Mouse (Mus musculus): Measurements from ENCODE around the gene Wrap73.

Wrap73 gene

DNA sequence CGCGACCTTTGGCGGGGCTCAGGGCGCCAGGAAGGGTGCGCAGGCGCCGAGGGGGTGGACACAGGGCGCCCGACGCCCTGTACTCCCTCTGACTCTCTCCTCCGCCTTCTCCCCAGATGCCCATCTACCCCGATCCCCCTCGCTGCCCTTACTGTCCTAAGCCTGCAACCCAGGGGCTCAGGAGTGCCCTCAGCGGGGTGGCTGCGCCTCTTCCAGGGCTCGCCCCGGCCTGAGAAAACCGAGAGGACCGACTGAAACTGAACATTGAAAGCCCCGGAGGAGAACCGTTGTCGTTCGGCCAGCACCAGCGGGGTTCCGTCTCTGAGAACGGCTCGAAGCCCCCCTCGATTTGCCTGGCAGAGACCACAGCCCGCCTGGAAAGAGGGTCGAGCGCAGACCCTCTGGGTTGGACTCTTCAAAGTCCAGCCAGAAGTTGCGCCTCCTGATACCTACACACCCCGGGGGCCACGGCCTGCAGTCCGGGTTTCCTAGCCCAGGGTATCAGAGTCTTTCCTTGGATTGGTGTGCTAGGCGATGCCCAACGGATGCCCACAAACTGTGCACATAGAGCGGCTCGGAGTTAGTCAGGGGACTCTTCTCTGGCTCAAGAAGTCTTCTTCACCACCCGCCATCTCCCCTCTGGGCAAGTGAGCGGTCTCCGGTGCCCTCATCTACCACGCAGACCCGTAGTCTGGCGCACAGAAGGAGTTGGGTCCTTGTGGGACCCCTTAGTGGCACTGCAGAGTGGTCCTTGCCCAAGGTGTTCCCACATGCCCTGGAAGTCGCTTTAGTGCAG is 1.8 kb upstream of the Wrap73 start:
- DNase-seq = no peak

DNA sequence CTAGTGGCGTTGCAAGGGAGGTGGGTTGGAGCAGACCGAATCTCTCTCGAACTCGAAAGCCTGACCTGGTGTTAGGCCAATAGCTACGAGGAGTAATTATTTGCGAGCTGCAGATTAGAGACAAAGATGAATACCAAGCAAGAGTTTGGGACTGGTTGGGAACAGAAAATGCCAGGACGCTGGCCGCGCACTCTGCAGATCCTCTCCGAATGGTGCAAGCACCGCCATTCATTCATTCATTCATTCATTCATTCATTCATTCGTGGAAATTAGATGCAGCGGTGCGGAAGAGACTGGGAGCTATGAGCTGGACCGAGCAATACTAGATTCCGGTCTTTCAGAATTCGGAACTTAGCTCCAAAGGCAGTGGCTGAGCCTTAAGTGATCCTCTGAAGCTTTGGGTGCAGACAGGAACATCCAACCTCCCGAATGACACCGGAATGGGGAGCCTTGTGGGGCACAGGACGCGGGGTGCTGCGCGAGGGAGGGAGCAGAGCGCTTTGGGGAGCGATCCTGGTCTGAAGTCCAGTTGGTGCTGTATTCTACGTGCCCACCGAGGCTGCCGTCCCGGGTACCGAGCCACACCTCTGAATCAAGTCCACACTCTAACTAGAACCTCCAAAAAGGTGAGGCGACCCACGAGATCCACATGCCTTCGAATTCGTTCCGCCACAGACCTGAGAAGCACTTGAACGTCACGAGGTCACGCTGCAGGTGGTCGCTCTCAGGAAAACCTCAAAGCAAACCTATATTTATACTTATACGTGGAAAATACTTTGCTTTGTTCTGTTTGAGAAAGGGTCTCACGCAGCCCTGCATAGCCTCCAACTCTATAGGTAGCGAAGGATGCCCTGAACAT is 934 bp upstream of the Wrap73 start:
- no peak for DNase-seq

DNA sequence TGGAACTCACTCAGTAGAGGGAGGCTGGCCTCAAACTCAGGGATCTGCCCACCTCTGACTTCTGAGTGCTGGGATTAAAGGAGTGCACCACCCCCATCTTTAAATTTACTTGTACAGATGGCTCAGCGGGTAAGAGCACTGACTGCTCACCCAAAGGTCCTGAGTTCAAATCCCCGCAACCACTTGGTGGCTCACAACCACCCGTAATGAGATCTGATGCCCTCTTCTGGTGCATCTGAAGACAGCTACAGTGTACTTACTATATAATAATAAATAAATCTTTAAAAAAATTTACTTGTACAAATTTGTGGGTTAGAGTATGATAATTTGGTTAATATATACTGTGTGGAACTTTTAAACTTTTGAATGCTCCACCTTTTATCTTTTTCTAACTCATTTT is 2.5 kb downstream of the Wrap73 start:
- no peak for DNase-seq

DNA sequence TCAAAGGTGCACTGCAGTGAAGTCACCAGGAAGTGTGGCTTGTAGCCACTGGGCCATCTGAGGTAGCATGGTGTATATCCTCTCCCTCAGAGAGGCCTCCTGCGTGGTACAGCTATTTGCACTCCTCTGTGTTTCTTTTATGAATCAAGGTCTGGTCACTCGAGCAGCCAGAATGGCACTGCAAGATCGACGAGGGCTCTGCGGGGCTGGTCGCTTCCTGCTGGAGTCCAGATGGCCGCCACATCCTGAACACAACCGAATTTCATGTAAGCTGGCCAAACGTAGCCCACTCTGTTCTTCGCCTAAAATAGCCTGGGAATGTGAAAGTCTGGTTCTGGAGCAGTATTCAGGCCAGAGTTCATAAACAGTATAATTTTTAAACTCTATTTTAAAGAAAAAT is 4.2 kb downstream of the Wrap73 start:
- no peak for DNase-seq

DNA sequence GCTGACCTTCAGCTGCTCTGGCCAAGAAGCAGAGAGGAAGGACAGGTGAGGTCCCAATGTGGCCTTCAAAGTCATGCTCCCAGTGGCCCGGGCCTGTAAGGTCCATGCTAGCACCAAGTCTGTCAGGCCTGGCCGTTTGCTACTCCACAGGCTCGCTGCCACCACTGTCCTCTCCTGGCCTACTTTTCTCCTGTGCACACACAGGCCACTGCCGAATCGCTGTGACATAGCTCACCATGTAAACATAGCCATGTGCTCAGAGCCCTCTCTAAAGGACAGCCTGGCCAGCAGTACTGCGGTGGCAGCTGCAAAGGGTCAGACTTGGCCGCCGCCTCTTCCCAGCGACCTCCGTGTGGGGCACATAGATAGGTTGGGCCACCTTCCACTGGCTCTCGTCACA is 11.9 kb downstream of the Wrap73 start:
- DNase-seq = no peak

DNA sequence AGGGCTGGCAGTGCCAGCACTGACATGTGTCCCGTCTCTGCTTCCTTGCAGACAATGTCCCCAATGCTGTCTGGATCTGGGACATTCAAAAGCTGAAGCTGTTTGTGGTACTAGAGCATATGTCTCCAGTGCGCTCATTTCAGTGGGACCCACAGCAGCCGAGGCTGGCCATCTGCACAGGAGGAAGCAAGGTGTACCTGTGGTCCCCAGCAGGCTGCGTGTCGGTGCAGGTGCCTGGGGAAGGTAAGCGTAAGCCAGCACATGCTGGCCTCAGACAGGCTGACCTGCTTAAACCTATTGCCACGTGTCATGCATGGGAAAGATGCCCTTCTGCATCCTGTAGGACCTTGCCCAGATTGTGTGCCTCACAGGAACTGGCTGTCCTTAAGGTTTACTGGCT is 13.9 kb downstream of the Wrap73 start:
- no peak for DNase-seq

DNA sequence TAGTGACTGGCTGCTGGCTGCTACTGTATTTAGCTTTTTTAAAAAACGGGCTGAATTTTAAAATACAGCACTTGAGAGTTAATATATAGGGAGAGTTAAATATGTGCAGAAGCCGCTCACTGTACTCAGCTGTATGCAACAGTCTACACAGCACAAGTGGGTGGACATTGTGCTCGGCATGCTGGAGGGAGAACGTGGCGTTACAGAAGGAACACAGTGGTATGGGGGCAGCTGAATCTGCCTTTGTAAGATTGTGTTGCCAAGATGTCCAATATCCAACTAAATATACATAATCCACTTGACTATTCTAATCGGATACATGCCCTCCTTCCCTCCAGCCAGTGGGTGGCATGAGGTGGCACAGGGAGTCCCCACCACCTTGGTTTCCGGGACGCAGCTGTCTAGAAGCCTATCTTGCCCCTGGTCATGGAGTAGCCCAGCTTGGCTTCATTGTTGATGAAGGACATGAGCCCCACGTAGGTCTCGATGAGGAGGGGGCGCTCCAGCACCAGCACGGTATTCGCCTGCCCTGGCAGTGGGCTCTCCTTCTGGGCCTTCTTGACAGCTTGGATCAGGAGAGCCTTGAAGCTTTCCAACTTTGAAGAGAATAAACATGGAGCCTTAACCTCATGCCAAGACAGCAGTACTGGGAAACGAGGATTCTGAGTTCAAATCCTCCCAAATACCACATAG is 15.9 kb downstream of the Wrap73 start:
- DNase-seq = no peak

DNA sequence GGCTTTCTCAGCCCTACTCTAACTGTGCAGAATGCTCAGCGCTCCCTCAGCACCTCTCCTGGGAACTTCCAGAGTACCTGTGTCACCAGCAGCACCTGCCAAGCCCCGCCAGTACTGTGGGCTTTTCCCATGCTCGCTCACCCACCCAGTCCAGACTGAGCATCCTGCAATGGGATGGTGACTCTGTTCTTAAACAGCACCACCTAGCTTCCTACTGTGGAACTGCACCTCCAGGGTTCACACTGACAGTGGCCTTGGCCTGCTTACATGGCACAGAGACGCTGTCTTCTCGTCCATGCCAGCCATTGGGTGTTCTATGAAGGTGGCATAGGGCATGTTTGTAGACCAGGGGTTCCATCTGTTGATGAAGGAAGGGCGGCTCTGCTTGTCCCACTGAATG is 16.8 kb downstream of the Wrap73 start:
- DNase-seq = peak; percentile 61 to 76

DNA sequence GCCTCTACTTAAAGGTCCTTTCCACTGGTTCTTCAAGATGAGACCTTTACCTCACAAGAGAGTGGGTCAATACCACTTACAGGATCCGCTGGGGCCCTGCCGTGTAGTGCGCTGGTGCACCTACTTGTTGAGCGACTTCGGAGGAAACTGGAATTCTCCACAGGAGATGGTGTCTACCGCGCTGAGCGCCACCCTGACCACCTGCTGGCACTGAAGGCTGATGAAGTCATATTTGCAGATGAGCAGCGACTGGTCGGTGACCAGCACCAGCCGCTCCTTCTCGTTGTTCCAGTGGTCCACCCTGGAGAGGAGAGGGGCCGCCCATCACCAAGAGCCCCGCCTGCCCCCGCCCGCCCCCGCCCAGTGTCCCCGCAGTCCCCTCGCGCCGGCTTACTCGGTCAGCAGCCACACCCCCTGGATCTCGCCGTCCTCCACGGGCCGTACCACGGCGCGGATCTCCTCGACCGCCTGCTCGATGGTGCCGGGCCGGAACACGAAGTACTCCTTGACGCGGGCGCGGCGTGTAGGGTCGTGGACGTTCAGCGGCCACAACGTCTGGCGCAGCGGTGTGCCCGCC is 17.9 kb downstream of the Wrap73 start:
- DNase-seq = peak; percentile 35

DNA sequence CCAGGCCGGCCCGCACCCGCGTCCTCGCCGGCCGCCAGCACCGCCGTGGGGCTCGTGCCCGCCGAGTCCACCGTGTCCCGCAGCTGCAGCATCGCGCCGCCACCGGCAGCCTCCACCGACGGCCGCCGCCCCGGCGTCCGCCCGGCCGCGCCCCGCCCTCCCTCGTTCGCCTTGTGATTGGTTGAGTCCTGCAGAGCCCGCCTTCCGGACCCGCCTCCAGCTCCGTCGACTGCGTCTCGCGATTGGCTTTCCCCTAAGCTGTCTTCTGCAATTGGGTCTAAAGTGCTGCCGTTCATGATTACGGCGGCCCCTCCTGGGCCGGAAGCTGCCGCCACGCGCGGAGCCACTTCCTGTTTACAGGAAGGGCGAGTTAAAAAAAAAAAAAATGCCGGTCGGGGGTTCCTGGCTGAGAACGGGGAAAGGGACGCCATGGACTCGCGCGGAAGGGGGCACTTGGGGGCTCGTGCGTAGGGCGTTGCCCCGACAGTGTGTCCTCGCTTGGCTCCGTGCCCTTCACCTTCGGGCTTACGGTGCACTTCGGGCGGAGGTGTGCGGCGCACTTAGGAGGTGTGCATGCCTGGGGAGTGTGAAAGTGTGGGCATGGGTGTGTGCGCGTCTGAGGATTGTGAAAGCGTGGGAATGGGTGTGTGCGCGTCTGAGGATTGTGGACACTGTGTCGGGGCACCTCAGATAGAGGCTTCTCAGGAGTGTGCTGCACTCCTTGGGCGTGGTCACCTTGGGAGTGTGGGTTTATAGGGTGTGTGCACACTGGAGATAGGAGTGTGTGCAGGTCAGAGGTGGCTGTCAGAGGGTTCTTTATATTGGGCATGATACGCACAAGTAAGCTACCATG is 18.6 kb downstream of the Wrap73 start, which contains the start of gene Tprgl:
Gene Tprgl, minus strand, starts transcription at position 129 of the 853 bp plus-strand sequence.
- peak; percentile 94 to 95 for DNase-seq

DNA sequence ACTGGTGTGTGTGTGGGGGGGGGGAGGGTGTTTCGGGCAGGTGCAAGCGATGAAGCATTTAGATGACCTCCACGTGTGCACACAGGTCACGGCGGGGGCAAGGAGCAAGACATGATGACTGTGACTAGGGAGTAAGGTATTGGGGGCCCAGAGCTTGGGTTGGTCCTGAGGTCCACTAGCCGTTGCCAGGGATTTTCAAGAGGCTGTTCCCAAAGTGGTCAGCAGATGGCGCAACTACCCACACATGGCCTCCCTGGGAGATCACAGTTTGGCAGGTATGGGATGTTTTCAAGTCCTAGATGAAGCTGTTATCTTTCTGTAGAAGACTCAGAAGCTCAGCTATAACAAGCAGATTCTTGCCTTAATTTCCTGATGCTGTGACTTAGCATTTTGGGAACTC is 21.1 kb downstream of the Wrap73 start:
- DNase-seq = no peak

DNA sequence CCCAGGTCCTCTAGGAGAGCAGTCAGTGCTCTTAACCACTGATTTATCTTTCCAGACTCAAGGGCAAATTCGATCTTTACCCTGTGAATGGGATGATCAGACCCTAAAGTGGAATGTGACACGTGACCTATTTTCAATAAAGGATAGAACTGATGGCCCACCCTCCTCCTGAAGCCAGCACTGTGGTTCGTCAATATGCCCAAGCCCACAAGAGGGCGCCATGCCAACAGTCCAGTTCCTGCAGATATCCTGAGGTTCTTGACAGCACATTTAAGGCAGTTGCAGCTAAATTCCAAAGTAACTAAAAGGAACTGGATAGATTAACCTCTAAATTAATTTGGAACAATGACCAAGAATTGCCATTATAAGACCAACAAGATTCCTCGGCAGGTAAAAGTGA is 24.9 kb downstream of the Wrap73 start:
- DNase-seq = no peak

DNA sequence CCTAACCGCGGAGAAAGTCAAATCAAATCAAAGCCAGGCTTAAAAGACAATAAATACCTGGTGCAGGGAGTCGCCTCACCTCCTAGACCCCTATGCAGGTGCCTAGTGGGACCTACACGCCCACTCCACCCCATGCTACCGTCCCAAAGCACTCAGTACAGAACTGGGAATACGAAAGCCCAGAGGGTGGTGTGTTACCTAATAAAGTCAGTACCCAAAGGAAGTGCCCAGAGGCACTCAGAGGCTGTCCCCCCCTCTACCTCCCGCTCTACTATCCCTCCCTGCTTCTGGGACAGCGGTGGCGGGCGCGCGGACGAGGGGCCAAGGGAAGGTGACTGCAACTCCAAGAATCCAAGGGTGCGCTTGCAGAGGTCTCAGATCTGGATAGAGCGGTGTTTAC is 27.8 kb downstream of the Wrap73 start:
- DNase-seq = no peak

DNA sequence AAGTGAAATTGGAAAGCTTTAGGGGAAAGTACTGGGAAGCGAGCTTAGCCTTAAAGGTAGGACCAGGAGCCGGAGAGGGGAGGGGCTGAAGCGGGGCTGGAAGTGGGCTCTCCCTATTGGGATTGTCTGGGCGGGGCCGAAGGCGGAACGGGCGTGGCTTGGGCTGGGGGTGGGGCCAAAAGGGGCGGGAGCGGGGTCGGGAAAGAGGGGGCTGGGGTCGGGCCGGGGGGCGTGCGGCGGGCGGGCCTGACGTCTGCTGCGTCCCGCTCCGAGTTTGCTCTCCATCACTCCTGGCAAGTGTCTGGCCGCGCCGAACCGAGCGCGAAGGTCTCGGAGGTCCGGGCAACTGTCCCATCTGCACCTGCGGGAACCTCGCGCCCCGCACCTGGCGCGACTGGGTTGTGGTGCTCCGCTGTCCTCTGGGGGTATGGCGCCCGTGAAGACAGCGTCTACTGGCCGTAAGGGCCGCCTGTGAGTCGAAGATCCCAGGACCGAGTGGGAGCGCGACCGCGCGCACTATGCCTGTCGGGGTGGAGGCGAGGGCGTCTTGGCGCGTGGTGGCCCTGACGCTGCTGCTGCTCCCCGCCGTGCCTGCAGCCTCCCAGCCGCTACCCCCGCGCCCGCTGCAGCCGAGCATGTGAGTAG is 28.5 kb downstream of the Wrap73 start, which contains the start of gene Megf6:
Gene Megf6, plus strand, starts transcription at position 225 of the 645 bp plus-strand sequence.
- no peak for DNase-seq

DNA sequence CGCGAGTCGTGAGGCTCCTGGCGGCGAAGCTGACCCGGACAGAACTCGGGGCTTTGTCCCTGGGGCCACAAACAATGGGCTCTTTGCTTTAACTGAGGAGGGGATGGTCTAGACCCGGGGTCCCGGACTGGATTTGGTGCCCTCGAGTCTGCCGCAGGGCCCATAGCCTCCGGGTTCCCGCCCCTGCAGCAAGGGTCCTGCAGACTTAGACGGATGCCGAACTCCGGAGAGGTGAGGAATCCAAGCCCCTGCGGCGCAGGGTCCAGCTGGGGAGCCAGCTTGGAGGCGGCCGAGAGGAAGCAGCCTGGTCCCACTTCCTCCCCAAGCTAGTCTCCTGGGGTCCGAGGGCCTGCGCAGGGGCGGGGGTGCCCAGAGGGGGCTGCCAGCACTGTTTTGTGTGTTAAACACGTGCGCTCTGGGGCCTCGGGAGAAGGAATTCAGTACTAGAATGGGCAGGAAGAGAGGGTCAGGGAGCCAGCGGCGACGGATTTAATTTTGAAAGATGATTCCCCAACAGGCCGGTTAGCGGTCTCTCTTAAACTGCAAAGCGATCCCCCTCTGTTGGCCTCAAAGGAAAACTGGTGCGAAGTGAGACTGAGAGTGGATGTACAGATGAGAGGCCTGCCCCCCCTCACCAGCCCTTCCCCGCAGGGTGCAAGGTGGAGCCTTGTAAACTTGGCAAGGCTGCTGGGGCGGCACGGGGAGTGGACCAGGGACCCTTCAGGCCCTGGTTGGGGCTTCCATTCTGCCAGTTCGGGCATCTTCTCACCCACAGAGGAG is 29.2 kb downstream of the Wrap73 start:
- no peak for DNase-seq

DNA sequence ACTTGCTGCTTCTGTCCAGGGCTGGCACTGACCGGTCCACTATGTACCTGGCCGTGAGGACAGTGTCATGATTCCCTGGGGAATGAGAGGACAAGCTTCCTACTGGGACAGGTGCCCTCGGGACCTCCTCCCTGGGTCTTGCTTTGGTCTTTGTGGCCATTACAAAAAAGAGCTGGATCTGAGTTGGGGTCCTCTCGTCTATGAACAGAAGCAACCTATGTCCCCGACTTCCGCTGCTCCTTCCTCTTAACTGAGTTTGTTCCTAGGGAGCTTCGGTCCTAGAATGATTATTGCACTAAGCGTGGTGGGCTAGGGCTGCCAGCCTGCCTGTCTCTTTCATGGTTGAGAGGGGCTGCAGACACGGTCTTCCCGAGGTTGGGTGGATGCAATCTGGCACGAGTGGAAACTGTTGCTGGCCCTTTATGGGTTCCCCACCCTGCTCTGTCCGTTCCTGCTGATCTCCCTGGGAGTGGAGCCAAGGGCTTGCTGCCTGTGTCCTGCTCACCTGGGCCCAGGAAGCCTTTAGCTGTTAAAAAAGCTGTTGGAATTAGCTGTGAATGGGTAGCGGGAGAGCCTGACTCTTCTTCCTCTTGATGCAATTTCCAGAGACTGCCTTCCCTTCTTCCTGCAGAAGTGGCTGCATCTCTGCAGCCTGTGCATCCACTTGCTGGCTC is 29.9 kb downstream of the Wrap73 start:
- no peak for DNase-seq

DNA sequence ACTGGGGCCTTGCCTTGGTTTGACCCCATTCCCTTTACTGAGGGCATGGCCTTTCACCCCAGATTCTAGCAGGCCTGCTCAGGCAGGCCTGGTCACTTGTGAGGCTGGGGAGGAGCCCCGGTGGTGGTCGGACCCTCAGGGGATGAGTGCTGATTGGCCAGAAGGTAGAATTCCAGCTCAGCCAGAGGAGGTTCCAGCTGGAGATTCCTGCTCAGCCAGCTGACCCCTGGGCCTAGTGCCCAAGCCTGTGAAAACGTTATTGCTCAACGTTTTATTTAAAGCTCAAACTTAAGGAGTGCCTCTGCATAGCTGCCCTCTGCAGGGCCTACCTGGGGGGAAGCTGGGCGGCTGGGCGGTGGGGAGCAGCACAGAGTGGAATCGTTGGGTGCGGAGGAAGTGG is 35.1 kb downstream of the Wrap73 start:
- no peak for DNase-seq

DNA sequence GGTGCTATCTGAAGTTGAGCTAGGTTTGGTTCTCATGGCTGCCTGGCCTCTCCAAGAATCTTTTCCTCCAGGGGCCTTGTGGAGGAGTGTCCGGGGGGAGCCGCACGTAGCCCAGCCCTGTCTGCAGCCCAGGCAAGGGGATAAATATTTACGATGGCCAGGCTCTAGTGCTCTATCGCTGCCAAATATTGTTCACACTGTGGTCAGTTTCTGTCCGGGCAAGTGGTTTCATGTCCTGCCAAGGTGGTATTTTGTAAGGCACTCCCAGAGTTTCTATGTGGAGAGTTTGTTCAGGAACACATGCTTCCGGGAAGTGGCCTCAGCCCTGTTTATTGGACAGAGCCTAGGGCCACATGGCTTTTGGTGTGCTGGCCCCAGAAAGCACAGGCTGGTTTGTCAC is 38.8 kb downstream of the Wrap73 start:
- DNase-seq = no peak

DNA sequence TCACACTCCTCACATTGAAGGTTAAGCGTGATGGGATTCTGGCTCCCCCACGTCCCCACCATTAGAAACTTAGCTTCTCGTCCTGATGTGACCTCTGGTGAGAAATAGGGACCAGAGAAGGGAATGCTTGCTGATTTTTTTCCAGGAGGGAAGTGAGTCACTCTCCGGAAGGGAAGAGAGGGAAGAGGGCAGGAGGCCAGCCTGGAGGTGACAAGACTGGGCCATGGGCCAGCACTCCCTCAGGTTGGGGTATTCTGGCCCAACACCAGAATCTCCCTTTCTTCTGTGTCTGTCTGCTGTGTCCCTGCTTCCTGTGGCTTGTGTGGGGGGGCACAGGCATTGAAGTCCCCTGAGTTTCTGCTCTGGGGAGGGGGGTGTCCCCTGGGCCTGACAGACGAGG is 41.4 kb downstream of the Wrap73 start:
- DNase-seq = no peak

DNA sequence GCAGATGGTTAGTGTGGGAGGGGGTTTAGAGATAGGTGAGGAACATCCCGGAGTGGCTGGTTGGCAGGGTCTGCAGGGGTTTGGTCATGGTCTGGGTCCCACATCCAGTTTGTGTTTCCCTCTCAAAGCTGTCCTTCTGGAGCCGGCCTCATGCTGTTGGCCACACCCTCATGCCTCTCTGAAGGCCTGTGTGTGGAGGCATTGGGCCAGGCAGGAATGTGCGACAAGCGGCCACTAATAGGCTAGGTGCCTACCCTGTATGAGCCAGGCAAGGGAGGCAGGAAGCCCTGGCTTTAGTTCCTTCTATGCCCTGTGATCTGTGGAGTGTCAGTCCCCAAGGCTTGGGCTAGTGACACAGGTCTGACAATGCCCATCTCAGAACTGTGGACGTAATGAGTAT is 42.8 kb downstream of the Wrap73 start:
- DNase-seq = no peak
